Mouse (Mus musculus) urinary bladder, postnatal 25 days (tissue): ENCODE results near the gene Stk38l.
A peak's percentile ranks its signal among the peaks of the same experiment; 100 is the strongest.

Experiments
- DNase-seq: peaks from one replicate; pipeline ENCODE4 v3.0.0; 2022; ENCODE audit warnings: low spot score

Gene Stk38l

GRCm38 (mm10) chr6:146724581-146725383 is at the start of gene Stk38l:
TSS of gene Stk38l (plus strand) at chr6:146724995.
- peak; percentile 91 for DNase-seq

DNA sequence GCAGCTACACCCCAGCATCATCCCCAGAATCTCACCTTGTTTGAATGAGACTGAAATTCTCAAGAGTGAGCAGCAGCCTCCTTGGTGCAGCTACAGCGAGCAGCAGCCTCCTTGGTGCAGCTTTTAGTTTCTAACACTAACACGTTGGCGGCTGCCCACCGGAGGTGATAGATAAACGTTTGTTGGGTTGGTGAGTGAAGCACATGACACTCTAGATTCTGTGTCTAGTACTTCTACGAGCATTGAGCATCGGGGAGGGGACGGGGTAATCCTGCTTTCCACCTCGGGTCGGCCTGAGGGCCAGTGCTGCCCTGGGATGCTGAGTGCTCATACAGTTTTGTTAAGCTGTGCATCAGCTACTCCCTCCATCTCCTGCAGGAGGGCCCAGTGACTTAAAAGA is 47.9 kb upstream of the Stk38l start:
- no peak for DNase-seq

GRCm38 (mm10) chr6:146678136-146679070 is 46.4 kb upstream of the Stk38l start:
- no peak for DNase-seq

- no peak for DNase-seq
These were observed 40.9 kb upstream of the Stk38l start for GRCm38 (mm10) chr6:146683881-146684280.

- DNase-seq: peak; percentile 42
These were observed 39.0 kb upstream of the Stk38l start for GRCm38 (mm10) chr6:146685781-146686308.

DNA sequence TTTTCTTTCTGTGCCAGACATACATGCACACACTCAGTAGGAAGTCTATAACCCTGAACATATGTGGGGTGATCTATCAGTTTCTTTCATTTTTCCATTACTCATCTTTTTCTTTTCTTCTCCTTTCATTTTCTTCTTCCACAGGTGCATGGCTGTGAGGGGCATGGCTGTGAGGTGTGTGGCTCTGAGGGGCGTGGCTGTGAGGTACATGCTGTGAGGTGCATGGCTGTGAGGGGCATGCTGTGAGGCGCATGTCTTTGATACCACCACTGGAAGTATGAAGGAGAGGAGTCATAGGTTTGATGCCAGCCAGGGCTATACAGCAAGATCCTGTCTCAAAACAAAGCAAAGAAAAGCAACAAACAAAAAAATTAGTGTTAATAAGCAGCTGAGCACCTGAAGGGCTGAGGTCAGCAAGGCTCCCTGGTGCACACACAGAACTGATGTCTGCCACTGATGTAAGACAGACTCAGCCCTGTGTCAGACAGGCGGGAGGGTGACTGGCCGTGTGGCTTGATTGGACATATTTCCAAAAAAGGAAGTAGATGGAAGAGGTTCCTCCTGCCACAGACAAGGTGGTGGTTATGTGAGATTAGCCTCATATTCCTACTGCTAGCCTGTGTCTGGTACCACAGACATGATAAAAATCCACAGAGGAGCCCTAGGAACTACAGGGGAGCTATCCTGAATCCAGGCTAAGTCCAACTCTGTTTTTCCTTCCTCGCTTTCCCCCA is 38.2 kb upstream of the Stk38l start:
- DNase-seq: no peak

DNA sequence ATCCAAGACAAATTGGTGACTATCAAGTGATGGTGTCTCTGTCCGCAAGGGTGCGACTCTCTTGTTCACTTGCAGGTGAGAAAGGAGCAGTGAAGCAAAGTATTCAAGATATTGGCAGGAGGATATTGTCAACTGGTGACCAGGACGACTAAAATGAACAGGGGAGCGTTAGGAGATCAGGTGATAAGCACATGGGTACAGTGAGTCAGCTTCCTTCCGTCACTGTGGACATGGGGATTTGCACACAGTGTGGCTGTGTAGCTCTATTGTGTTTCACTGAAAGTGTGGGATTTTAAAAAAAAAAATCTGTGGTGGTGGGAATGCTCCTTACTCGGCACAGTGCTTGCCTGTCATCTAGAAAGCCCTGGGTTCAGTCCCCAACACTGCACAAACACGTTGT is 36.8 kb upstream of the Stk38l start:
- DNase-seq: no peak

GRCm38 (mm10) chr6:146688861-146689260 is 35.9 kb upstream of the Stk38l start:
- DNase-seq: no peak

- DNase-seq: no peak
These were observed 27.0 kb upstream of the Stk38l start for GRCm38 (mm10) chr6:146697767-146698166.

DNA sequence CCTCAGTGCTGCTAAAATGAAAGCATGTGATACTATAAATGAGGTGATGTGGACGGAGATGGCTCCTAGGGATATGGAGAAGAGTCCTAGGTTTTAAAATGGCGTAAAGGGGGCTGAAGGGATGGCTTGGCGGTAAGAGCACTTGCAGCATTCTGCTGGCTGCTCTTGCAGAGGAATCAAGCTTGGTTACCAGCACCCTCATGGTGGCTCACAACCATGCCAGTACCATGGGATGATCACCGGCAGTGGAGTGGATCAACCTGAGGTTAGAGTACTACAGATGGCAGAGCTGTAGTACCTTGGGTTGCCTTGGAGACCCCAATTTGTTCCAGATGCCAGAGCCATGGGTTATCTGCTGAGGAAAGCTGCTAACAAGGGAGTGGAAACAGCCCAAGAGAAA is 26.4 kb upstream of the Stk38l start:
- DNase-seq: no peak

DNA sequence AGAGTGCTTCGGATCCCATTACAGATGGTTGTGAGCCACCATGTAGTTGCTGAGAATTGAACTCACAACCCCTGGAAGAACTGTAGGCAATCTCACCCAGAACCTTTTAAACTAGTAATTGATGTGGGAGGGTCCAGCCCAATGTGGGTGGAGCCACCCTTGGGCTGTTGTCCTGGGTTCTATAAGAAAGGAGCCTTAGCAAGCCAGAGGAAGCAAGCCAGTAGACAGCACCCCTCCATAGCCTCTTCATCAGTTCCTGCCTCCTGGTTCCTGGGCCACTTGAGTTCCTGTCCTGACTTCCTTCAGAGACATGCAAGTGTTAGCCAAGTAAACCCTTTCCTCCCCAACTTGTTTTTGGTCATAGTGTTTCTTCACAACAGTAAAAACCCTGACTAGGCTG is 24.3 kb upstream of the Stk38l start:
- DNase-seq: no peak

DNA sequence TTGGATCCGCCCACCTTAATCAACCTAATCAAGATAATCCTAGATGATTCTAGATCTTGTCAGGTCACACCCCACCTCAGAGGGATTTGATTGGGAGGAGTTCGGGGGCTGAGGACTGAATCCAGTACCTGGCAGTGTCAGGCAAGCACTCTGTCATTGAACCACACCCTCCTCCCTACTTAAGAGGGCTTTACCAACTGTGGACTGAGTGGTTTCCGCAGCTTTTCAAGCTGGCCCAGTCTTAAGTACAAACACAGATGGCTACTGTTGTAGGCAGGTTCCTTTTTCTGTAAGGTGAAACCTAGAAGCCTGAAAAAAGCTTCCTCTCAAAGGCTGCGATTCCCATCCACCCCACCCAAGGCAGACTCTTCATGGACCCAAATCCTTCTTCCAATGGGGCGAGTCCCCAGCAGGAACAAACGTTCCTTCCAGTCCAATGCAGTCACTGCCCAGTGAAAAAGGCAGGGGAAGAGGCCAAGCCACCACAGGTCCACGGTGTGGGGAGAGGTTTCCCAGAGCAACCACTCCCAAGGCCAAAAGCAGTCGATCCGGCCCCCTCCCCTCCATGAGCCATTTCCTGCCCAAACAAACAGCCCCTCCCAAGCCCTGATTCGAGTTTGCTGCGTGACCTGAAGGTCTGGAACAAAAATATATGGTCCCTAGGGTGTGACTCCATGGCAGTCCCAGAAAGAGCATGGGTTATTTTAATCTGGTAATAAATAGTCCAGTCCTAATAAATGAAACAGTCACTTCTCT is 22.5 kb upstream of the Stk38l start:
- no peak for DNase-seq

DNA sequence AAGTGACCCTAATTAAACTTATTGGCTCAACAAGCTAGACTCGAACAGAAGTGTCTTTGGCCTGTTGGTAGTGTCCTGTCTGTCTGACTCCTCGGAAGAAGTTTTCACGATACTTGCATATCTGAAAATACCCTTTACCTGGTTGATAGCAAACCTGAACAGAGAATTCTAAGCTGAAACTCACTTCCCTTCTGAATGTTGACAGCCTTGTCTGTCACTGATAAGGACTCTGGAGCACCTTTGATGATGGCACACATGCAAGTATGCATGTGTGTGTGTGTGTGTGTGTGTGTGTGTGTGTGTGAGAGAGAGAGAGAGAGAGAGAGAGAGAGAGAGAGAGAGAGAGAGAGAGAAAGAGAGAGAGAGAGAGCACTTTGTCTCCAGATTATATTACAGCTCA is 21.4 kb upstream of the Stk38l start:
- no peak for DNase-seq

DNA sequence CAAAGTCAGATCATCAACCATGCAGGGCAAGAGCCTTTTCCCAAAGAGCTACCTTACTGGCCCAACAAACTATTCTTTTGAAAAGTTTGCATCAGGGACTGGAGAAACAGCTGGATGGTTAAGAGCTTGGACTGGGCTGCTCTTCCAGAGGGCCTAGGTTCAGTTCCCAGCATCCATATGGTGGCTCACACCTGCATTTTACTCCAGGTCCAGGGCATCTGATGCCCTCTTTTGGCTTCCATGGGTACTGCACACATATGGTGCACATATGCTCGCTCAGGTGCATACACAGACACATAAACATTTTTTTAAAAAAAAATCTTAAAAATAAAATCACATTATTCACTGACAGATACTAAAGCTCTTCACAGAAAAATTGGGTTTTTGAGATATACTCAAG is 19.2 kb upstream of the Stk38l start:
- DNase-seq: no peak

GRCm38 (mm10) chr6:146719606-146720005 is 5.2 kb upstream of the Stk38l start:
- DNase-seq: no peak

DNA sequence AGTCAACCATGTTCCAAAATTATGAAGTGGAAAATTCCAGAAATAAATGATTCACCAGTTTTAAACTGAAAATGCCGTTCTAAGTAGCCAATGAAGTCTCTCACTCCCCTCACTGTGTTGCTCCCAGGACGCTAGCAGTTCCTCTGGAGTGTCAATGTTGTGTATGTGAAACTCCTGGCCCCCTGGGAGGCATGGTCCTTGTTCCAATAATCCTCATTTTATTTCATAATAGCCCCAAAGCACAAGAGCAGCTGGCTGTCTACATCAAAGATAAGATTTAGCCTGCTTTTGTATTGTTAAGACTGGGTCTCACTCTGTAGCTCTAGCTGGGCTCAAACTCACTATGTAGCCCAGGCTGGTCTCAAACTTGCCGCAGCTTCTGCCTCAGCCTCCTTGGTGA is 990 bp upstream of the Stk38l start:
- no peak for DNase-seq

DNA sequence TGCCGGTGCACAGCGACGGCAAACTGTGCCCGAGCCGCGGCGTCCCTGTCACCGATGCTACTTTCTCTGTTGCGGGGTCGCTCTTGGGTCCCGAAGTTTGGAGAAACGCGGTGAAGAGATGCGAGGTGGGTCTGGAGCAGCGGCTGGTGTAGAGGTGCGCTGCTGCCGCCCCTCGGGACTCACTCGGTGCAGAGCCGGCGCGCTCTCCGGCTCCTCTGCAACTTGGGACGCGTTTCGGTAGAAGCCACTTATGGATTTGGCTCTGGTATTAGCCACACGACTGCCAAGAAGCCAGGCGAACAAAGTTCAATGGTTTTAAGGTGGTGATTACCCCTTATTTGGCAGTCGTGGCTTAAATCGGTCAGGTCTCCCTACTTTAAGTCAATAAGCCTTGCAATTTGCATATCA is 593 bp downstream of the Stk38l start:
- no peak for DNase-seq

DNA sequence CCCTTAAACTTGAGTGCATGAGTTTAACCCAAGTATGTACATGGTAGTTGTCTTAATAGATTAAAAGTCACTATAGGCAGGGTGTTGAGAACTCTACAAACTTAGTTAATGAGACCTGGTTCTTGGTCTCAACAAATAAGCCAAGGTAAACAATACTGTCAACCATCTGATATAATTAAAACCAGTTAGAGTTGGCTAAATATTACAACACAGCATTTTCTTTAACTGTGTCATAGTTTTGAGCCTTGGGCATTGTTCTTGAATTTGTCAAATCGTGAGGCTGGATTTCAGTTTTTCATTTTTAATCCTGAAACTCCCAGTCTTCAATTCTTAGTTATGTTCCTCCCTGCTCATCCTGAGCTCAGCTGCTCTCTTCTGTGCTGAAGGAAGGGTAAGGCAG is 6.2 kb downstream of the Stk38l start:
- no peak for DNase-seq

- no peak for DNase-seq
These were observed 6.9 kb downstream of the Stk38l start for GRCm38 (mm10) chr6:146731692-146732091.

DNA sequence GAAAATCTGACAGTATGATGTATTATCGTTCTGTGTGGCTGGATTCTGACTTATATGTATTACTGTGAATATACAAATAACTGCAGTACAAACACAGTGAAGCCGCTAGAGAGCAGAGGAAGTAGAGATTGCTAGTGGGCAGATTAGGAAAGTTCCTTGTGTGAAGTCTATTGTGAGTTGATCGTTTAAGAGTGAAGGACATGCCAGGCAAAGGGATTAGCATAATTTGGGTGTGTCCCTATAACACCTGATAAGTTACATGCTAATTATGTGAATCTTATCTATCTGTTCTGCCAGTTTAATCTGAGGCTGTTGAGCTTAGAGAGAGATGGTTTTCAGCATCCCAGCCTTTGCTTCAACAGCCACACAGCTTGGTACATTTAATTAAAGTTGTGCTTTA is 7.4 kb downstream of the Stk38l start:
- no peak for DNase-seq

DNA sequence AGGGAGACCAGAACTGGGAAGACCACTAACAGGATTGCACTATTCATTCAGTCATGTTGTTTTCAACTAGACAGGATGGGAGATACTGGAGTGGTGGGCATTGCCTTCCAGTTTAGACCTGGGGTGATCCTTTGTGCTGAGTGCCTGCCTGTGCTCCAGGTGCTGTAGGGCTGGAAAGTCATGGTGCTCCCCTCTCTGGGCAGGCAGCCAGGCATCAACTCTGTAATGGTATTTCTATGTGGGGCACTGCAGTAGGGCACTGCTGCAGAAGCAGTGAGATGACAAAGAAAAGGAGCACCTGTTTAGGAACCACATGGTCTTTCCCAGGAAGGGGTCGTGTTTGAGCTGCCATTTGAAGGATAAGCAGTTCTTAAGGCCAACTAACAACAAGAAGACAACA is 7.9 kb downstream of the Stk38l start:
- DNase-seq: no peak
